Mouse (Mus musculus): ENCODE measurements around the gene Trpm7.

DNA sequence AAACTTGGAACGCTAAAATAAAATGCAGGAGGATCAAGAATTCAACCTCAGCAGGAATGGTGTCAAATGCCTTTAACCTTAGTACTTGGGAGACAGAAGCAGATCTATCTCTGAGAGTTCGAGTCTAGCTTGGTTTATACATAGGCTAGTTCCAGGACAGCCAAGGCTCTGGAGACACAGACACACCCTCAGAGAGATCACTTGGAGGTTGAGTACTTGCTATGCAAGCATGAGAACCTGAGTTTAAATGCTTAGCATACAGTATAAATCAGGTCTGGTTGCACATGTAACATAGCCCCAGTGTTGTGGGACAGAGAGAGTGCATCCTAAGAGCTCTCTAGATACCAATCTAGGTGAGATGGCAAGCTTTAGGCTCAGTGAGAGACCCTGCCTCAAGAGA is 58.6 kb downstream of the Trpm7 start:
- TF ChIP-seq CTCF (IDR thresholded peaks at IDR 0.05; ENCODE audit: borderline replicate concordance, control insufficient read depth, extremely low read depth, insufficient read depth, low read length, poor library complexity): no peak
- TF ChIP-seq POLR2A (IDR thresholded peaks at IDR 0.05; ENCODE audit: control insufficient read depth, extremely low read depth, insufficient read depth, low read length, poor library complexity): no peak

Data from thymus, adult 2 months (tissue).